Mouse (Mus musculus): ENCODE measurements around the gene D930020B18Rik.

DNA sequence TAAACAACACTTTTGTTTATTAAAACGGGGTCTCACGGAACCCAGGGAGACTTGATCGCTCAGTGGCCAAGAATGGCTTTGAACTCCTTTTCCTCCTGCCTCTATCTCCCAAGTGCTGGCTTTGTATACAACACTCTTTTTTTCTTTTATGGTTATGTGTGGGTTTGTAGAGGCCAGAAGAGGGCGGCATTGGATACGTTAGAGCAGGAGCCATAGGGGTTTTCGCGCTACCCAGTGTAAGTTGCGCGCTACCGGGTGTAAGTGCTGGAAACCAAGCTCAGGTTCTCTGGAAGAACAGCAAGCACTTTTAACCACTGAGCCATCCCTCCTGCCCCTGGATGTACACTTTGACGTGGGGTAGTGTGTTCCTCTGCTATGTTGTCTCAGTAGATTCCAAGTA is 53.2 kb downstream of the D930020B18Rik start:
- TF ChIP-seq EP300 (IDR thresholded peaks at IDR 0.05; ENCODE audit: low read length), result no peak
- TF ChIP-seq ZC3H11A (IDR thresholded peaks at IDR 0.05; ENCODE audit: low read depth, low read length), result no peak
- TF ChIP-seq POLR2A (IDR thresholded peaks at IDR 0.05; ENCODE audit: low read depth, low read length), result no peak

Measured in CH12.LX (cell line).